Mouse (Mus musculus) testis, postnatal 14 days (tissue): ENCODE results near the gene Terf2.
"Not testable (repeated sequence)": the region's sequence is repeated elsewhere in the genome, so short reads cannot be mapped to it uniquely, and the experiment has no call there.

Source experiments
- DNase-seq: peaks from one replicate; pipeline ENCODE4 v3.0.0; 2021; ENCODE audit warnings: low spot score

The Terf2 gene

DNA sequence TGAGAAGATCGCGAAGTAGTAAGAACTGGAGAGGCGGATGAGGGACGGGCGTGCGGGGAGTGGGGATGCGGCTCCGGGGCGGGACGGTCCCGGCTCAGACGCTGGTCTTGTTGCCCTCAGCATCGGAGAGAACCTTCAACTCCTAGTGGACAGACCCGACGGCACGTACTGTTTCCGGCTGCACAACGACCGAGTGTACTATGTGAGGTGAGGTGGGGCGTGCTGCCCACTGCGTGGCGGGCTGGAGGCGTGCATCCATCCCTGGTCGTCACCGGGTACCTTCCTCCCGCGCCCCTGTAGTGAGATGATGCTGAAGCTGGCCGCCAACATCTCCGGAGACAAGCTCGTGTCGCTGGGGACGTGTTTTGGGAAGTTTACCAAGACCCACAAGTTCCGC lies 39.4 kb downstream of the Terf2 start:
- DNase-seq, result no peak

DNA sequence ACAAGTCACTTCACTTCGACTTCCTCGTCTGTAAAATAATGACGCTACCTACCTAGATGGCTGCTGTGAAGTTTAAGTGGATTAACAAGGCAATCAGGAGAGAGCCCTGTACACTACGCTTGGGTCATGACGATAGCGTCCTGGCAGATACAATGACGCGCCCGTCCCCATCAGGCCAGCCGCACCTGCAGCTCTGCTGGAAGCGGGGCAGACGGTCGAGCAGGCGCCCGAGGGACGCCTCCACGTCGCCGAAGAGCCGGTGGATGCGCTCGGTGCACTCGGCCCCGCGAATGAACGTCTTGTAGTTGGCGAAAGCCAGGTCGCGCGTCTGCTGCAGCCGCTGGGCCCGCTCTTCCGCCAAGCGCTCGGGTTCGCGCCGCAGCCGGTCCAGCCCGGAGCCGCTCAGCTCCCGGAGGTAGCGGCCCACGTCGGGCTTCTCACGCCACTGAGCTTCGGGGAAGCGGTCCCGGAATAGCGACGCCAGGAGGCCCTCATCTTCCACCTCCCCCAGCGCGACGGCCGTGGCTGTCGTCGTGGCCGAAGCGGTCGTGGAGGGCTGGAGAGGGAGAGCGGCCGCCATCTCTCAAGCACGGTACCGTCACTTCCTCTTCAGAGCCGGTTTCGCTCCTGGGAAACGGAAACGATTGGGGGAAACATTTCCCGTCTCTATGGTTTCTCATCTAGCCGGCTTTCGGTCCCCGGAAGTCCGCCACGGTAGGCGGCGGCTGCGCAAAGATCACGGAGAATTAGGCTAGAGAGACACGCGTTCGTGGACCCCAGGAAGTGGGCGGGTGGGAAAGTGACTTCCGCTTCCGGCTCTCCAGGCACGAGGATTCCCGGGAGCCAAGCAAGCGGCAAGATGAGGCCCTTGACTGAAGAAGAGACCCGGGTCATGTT lies 40.0 kb downstream of the Terf2 start, which contains the start of the genes Cog8 and Nip7:
Gene Cog8, minus strand, starts transcription at position 614 of the 897 bp plus-strand sequence.
Gene Nip7, plus strand, starts transcription at position 802 of the 897 bp plus-strand sequence.
- peak; percentile 97 for DNase-seq

GRCm38 (mm10) chr8:107052046-107052445 lies 44.3 kb downstream of the Terf2 start:
- DNase-seq, result no peak

- DNase-seq, result no peak
These were observed 46.9 kb downstream of the Terf2 start for GRCm38 (mm10) chr8:107049480-107049879.

DNA sequence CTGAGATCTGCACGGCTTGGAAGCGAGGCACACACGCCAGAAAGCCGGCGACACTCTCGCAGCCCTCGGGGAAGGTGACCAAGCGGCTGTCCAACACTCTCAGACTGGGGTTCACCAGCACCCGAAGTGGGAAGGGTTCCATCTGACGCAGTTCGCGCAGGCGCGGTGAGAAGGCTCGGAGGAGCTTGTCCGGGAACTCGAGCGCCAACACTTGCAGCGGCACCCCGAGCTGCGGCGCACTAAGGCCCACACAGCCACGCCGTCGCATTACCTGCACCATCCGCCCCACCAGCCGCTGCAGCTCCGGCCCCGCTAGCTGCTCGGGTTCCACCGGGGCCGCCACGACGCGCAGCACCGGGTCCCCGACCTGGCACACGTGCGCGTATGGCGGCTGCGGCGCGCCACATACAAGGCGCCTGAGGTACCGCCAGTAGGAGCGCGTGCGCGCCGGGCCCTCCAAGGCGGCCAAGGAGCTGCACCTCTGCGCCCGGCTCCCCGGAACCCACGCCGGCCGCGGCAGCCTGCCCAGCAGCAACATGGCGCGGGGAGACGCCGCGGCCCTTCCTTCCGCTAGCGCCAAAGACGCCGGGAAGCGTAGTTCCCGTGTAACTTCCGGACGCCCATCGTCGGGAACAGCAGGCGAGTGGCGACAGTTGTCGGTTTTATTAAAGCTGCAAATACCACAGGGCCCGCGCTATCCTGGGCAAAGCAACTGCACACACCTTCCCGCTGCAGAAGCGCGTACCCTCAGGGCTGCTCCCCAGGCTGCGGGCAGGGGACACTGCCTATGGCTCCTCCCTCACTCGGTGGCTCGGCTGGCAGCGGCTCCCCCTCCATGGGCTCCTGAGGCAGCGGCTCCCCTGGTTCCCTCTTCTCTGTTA lies 48.0 kb downstream of the Terf2 start, which contains the start of gene Pdf:
Gene Pdf, minus strand, starts transcription at position 554 of the 881 bp plus-strand sequence.
- DNase-seq, result peak; percentile 80

GRCm38 (mm10) chr8:107046976-107047375 lies 49.4 kb downstream of the Terf2 start:
- no peak for DNase-seq

- DNase-seq, result no peak
These were observed 50.9 kb downstream of the Terf2 start for GRCm38 (mm10) chr8:107045478-107045877.

DNA sequence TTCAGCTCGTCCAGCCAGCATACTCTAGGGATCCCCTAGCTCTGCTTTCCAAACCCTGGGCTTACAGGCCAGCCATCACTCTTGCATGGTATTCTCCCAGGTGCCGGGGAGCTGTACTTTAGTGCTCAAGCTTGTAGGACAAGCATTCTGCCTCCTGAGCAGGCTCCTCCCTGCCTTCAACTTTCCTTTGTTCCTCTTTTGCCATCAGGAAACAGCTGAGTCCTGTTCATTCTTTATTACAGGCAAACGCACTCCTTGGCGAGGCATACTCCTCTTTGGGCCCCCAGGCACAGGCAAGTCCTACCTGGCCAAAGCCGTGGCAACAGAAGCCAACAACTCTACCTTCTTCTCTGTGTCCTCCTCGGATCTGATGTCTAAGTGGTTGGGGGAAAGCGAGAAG lies 55.7 kb downstream of the Terf2 start:
- DNase-seq, result no peak

GRCm38 (mm10) chr8:107036626-107037025 lies 59.7 kb downstream of the Terf2 start:
- DNase-seq, result no peak

GRCm38 (mm10) chr8:107035641-107036040 lies 60.7 kb downstream of the Terf2 start:
- DNase-seq, result no peak

GRCm38 (mm10) chr8:107033609-107034008 lies 62.7 kb downstream of the Terf2 start:
- DNase-seq, result not testable (repeated sequence)

GRCm38 (mm10) chr8:107031577-107032090 lies 64.7 kb downstream of the Terf2 start:
- no peak for DNase-seq

GRCm38 (mm10) chr8:107030650-107031576 lies 65.4 kb downstream of the Terf2 start, which contains the start of gene Vps4a:
TSS of gene Vps4a (plus strand) at chr8:107031222.
- DNase-seq, result peak; percentile 98

- no peak for DNase-seq
These were observed 66.3 kb downstream of the Terf2 start for GRCm38 (mm10) chr8:107030058-107030457.

GRCm38 (mm10) chr8:107029310-107029709 lies 67.0 kb downstream of the Terf2 start:
- DNase-seq, result no peak

GRCm38 (mm10) chr8:107023479-107023878 lies 72.9 kb downstream of the Terf2 start:
- DNase-seq, result no peak
